Mouse (Mus musculus) T-helper 2 cell (primary cell): ENCODE measurements around the gene Slc6a20a.

Experiments
- in situ Hi-C: fragments of 300-600 bp; cut with MboI, MseI; formaldehyde crosslinking; loops from one replicate; pipeline ENCODE4 v1.15.1; 2025; ENCODE audit warnings: high pct_unique_total_duplicates

Slc6a20a gene

DNA sequence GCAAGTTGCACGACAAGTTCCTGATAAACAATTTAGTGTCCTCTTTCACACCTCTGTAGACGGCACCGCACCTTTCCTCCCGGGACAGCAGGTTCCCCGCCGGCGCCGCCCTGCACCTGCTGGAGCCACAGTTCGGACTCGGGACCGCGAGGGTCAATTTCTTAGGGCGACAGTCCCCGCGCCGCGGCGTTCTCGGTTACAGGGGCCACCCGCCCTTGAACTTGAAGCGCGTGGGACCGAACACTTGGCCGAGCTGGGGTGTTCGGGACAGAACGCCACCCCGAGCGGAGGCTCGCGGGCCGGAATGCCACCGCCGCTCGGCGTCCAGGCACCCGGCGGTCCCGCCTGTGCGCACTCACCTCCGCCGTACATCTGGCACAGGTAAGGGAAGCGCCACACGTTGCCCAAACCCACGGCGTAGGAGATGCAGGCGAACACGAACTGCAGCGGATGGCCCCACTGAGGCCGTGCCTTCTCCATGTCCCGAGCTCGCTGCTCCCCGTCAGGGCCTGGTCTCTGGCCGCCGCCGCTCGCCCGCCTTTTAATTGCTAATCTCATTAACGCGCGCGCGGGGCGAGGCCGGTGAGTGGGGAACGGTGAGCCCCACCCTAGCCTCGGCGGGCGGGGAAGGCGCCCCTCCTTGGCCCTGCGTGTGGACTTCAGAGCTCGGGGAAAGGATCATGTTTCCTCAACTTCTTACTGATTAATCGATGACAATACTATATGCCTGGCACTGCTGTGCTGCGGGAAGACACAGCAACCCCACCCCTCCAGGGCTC lies at the start of gene Slc6a20a, which contains the start of gene Ccr9:
Slc6a20a (minus strand) TSS at position 559 of the 779 bp plus-strand sequence.
Ccr9 (plus strand) TSS at position 113 of the 779 bp plus-strand sequence.
- in situ Hi-C loops: no loop called here

DNA sequence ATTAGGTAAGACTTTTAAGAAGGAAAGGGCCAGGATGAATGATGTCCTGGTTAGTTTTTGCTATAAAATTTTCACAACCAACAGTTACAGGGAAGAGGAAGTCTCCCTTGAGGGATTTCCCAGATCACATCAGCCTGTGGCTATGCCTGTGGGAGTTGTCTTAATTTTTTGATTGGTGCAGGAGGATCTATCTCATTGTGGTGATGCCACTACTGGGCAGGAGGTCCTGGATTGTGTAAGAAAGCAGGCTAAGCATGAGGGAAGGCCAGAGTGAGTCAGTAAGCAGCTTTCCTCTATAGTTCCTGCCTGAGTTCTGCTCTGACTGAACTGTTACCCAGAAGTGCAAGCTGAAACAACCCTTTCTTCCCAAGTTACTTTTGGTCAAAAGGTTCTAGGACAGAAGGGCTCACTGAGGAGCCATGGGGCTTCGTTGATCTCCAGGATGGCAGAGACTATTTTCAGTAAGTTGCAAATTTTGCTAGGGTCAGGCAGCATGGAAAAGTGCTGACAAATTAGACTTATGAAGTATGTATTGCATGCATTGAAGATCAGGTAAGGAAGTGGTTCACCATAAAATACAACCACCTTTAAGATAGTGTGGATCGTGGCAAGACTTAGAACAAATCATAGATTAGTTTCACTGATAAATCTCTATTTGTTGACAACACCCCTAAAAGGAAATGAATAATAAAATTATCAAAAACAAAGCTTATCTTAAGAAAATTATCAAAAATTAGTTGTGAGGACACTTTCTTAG lies 44.2 kb upstream of the Slc6a20a start:
- in situ Hi-C loops: loop anchor here (5.0 to 10.0 kb wide), 4 partner anchors 61 to 1088 kb away; no protein-coding TSS in a partner anchor

DNA sequence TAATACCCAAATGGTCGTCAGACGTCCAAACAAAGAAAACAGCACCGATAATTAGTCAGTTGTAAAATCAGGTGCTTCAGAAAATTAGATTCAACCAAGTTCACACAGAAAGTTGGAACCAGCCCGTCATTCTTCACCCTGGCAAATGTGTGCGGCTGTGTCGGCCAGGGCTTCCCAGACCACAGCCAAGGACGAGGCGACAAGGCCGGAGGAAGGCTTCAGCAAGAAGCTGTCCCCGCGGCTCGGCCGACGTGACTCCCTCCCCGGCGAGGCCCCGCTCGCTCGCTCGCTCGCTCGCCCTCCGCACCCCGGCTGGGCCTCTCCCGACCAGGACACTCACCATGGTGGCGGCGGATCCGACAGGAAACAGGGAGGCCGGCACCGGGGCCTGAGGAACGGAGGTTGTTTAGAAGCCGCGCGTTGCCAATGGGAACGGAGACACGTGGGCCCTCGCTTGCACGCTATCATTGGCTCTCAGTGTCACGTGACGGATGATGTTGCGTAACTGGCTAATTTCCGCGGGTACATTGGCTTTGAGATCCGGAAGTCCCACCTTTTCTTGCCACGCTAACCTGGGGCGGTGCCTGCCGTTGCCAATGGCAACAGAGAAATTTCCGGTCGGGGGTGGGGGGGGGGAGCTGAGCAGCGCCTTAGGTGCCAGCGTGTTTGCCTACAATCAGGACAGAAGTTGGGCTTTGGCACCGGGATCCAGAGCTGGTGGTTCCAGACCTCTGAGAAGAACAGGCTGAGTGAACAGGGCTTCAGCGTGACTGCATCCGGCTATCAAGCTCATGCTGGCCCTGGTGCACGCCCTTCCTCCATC lies 38.7 kb upstream of the Slc6a20a start, which contains the start of gene Lztfl1:
Lztfl1 (minus strand) TSS at position 512 of the 823 bp plus-strand sequence.
- in situ Hi-C loops: loop anchor here (10.0 kb wide), 1 partner anchor 47 kb away; no protein-coding TSS in a partner anchor

DNA sequence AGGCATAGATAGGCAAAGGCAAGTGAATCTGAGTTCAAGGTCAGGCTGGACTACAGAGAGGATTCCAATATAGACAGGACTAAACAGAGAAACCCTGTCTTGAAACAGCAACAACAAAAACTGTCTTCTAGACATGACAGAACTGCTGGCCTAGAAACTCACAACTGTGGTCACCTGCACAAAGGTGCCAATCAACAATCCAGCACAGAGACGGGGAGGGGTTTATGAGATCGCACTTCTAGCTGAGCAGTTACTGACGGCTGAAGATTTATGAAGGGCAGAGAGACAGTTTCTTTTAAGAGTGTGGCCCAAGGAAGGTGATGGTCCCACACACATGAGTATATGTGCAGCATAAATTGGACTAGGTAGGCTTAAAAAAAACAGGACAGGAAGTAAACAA lies 37.6 kb upstream of the Slc6a20a start:
- in situ Hi-C loops: loop anchor here (10.0 kb wide), 1 partner anchor 48 kb away; no protein-coding TSS in a partner anchor

DNA sequence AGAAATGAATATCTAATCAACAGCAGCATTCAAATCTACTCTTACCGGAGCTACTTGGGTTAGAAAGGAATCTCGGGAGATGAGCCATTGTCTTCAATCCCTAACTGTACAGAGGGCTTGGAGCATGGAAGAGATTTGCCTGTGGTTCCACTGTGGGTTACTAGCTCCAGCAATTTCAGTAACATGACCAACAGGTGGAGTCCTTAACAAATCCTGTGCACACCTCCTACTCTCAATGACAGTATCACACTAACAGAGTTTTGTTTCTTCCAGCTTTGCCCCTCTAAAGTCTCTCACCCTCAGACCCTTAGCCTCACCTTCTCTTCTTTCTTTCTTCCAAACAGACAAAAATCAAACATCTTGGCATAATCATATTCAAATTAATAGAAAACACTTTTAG lies 34.4 kb upstream of the Slc6a20a start:
- in situ Hi-C loops: loop anchor here (10.0 kb wide), 1 partner anchor 52 kb away; no protein-coding TSS in a partner anchor

DNA sequence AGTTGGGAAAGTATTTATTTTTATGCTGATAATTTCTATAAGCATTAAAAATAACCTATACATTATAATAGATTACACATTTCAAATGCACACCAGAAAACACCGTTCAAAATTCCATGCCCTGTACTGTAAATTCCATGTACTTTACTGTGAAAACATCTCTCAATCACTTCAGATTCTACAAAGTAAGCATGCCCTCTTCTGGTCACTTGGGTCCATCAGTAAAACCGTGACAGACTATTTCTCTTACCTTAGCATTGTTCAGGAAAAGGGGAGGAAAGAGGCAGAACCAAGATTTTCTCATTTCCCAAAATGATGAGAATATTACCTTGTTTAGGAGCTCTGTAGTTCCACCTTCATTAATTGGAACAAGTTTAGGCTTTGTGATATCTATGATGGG lies 30.5 kb upstream of the Slc6a20a start:
- in situ Hi-C loops: no loop called here

DNA sequence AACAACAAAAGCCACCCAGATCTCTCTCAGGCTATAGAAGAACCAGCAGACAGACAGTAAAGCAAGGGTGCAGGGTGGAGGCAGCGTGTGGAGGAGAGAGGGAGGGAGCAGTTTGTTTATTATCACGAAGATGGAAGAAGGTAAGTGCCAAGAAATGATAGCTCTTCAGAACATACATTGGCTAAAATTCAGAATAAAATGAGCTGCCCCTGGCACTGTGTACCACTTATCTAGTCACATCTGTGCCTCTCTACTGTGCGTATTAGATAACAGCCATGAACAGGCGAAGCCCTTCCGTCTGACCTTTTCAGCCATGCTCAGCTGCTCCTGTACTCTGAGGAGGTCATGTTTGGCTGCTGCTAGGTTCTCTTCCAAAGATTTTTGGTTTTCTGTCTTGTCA lies 23.1 kb upstream of the Slc6a20a start:
- in situ Hi-C loops: no loop called here

DNA sequence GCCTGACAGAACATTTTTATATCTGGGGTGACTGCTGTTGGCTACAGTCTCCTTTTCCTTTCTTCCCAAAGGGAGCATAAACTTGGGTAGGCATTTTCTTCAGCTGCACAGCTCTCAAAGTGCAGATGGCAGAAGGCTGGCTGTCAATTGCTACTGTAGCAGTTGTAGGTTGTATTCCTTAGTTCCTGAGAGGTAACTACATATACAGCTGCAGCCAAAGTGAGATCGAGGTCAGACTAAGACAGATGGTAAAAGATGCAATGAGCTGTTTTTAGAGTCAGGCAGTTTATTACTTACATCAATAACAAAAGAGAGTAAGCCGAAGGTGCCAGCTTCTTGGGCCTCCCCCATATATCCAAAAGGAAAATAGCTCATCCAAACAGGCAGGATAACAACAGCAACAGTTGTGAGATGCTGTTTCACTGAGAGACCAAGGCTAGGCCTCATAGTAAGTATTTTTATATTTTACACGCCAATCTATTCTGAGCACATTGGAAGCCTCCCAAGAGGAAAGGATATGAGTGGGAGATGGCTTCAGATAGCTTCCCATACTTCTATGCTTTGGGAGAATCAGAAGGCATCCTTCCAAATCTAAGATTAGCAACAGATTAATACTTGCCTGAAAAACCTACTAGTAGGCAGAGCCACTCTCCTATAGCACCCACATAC lies 17.1 kb upstream of the Slc6a20a start:
- in situ Hi-C loops: no loop called here

DNA sequence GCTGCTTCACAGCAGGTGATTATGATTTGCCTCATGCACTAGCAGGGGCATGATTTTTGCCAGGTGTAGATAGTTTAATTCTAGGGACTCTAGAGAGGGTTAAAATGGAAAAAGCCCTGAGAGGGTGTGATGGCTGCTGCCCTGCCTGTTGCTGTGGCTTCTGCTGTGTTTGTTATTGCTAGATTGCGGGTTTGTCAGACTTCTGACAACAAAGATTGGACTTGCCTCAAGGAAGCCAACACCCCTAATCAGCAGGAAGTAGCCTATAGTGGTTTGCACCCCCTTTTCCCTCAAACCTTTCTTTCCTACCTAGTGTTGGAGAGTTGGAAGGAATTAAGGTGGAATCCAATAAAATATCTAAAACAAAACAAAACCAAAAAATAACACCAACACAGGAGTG lies 9.5 kb upstream of the Slc6a20a start:
- in situ Hi-C loops: no loop called here

DNA sequence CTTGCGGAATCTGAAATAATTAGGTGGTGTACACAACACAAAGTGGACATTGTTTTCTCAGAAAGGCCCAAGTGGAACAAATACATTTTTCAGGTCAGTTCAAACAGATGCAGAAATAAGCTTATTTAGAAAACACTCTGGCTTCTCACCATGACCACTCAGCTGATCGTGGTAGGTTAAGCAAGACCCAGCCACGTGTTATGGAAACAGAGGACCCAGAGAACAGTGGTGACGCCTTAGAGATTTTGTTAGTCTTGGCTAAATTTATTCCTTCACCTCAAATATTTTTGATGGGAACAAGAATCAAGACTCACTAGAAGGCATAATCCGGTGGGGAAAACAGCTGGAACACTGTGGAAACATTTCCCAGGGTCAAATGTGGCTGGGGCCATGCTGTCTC lies 7.5 kb upstream of the Slc6a20a start:
- in situ Hi-C loops: no loop called here

DNA sequence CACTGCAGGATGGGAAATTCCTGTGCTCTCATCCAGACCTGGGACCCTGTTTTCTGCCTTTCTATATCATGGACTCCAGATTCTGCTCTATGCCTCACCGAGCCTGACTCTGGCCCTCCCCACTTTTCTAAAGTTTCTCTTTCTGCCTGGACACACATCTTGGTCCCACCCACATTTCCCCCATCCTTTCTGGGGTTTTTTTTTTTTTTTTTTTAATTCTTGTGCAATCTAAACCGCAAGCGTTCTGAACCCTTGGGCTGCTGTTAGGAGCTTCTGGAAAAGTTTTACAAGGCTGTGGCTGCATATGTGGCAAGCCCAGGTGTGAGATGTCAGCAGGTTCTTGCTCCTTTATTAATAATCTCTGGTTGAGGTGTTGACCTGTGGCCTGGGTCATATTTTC lies 5.0 kb upstream of the Slc6a20a start:
- in situ Hi-C loops: no loop called here

DNA sequence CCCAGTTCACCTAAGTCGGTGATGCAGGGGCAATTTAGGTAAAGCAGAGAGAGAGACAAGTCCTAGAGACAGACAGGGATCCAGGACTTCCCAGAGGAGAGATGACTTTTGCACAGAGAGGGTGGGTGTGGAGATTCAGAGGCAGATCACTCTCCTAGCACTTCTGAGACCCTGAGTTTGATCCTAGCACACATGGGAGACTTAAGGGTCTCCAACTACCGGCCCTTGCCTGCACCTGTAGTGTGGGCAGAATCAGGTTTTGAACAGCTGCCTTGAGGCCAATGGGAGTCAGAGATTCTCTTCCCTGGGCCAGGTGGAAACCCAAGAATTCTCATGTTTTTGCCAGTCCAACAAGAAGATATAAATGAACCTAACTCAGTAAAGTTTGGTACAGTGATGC lies 513 bp upstream of the Slc6a20a start:
- in situ Hi-C loops: no loop called here

DNA sequence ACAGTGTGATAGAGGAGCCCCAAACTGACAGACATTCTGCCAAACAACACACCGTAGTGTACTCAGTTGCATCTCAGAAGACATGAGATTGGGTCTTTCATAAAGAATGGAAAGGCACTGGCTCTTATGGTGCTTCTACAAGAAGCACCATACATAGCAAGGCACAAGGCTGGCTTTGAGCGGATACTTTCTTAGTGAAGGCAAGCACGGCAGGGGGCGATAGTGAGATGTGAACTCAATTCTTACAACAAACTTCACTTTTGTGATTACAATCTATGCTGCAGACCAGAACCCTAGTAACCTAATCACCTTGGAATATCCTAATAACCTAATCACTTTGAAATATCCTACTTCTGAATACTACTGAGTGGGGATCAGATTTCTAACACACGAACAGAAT lies 13.0 kb downstream of the Slc6a20a start:
- in situ Hi-C loops: no loop called here

DNA sequence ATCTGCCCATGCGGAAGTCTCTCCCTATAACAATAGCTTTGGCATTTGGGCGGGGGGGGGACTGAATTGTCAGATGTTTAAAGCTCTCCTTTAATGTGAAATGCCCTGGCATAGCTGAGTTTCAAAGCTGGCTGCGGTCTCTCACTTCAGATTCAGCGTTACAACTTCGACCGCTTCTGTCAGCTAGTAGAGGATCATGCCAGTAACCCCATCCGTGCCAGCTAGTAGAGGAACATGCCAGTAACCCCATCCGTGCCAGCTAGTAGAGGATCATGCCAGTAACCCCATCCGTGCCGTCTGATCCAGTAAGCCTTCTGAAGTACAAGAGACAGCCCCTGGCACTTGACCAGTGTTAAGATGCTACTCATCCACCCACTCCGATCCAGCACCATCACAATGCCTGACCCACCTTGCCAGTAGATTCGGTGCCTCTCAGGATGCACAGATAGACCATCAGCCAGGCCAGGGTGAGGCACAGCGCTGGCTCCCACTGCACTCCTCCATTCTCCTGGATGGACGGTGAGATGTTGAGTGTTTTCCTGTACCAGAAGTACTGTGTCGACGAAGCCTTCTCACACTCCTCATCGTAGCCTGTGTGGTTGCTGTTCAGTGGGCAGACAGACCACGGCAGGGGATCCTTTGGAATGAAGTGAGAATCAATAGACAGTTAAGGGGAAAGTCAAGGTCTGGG lies 18.6 kb downstream of the Slc6a20a start:
- in situ Hi-C loops: loop anchor here (5.0 kb wide), 1 partner anchor 62 kb away; no protein-coding TSS in a partner anchor

DNA sequence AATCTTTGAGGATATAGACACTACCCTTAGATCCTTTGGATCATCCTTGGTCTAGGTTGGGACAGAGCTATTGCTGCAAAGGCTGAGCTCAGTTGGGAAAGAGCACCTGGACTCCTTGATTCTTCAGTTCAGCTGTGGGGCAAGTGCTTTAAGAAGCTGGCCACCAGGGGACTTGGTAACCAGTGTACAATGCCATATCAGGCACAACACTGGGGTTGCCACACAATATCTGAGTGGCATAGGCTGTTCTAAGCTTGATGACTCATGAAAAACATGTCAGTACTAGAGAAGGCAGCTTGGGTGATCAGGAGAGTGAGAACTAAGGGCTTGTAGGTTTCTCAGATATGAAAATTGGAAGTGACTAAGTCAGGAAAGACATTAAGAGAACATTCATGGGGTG lies 19.7 kb downstream of the Slc6a20a start:
- in situ Hi-C loops: no loop called here

DNA sequence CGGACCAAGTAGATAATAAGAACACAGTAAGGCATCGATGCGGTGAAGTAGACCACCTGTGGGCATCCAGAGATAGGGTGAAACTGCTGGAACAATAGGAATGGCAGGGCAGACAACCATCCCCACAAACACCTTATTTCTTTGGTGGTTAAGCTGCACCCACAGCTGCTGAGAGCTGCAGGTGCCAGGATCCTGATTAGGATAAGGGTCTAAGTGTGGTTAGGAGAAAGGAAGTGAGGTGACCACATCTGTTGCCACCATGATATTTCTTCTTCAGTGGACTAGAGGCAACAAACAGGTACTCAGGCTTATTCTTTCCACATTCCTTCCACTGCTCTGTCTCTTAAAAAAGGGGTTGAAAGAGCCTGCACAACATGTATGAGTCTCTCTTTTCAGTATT lies 21.2 kb downstream of the Slc6a20a start:
- in situ Hi-C loops: no loop called here

DNA sequence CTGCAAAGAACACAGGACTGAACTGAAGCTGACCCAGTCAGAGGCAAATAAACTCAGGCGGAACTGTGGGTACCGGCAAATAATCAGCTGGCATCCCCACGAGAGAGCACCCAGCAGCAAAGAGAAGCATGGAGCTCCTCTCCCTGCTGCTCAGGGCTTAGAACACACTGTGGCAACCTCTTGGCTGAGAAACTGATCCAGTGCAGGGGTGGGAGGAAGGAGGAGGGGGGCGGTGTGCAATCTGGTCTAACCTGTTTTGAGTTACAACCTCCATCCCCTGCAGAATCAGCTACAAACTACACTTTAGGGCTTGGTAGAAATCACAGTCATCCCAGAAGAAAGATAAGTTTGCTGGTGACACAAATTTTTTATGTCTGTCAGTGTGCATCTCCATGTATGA lies 27.3 kb downstream of the Slc6a20a start:
- in situ Hi-C loops: no loop called here

DNA sequence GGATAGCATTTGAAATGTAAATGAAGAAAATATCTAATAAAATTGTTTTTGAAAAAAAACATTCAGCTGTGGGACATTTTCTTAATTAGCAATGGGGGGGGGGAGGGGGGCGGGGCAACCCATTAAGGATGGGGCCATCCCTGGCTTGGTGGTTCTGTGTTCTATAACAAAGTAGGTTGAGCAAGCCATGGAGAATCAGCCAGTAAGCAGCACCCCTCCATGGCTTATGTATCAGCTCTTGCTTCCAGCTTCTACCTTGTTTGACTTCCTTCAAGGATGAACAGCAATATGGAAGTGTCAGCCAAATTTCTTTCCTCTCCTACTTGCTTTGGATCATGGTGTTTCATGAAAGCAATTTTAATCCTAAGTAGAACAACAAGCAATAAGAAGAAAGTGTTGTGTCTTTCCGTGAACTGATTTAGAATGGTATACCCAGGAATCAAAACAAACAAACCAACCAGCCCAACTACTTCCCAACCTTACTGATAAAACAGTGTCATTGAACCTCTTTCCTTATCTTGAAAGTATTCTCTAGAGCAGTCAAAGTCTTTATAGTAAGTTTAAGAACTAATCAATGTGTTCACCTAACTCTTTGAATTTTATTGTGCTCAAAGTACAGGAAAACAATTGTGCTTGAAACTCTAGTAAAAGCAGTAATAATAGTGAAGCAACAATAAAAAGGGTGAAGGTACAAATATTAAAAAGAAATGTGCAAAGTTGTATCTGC lies 28.7 kb downstream of the Slc6a20a start:
- in situ Hi-C loops: no loop called here

DNA sequence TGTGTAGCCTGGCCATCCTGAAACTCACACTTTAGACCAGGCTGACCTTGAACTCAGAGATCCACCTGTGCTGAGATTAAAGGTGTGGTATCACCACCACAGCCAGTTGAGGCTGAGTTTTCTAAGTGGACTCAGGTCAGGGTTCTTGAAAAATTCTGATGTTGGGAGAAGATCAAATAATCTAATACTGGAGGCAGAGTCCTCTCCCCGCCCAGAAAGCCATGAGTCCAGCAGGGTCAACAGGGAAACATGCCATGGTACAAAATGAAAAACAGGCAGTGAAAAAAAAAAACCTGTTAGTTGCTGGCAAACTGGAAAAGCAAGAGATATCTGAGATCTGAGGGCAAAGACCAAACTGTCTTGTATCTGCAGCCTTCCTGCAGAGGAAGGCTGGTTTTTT lies 38.6 kb downstream of the Slc6a20a start:
- in situ Hi-C loops: no loop called here

DNA sequence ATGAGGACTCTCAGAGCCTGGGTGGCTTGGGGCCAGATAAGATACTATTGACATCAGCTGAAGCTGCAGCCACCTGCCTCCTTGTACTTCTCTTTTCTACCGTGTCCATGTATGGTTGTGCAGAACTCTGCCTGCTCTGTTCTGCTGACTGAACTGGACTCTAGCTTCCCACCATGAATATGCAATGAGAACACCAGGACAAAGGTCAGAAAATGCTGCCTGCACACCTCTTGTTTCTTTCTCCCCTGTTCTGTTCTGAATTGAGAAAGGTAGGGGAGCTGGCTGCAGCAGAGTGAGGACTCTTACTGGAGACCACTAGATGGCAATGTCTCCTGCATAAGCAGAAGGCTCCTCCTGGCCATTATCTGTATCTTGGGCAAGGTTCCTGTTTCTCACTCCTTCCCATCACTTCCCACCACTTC lies 40.0 kb downstream of the Slc6a20a start:
- in situ Hi-C loops: loop anchor here (5.0 kb wide), 1 partner anchor 41 kb away; no protein-coding TSS in a partner anchor
